Mouse (Mus musculus): ENCODE measurements around the gene Pnkd.

DNA sequence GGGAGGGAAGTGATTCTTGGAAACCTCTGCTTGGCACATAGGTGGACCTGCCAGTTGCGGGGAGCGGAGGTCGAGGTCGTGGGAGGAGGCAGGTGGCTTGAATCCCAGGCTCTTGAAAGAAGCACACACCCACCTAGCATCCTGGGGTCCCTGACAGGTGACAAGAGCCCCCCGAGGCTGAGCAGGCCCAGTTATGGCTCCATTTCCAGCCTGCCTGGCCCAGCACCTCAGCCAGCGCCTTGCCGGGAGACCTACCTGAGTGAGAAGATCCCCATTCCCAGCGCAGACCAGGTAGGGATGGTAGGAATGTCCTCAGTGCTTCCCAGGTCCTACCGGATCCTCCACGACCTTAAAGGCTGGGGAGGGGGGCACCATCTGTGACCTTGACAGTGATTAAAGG lies 90.8 kb downstream of the Pnkd start:
- TF ChIP-seq CTCF (IDR thresholded peaks at IDR 0.05; ENCODE audit: borderline replicate concordance, control insufficient read depth, extremely low read depth, insufficient read depth, low read length, poor library complexity) (no peak), POLR2A (IDR thresholded peaks at IDR 0.05; ENCODE audit: control insufficient read depth, extremely low read depth, insufficient read depth, low read length, poor library complexity) (no peak)

Data from thymus, adult 2 months (tissue).